Mouse (Mus musculus) hindbrain, postnatal 0 days (tissue): Measurements from ENCODE around the gene Gm47995. TPM values are rescaled to one million over a fixed set of nuclear protein-coding genes. Genes with fewer than 3 reads are reported as not detected.
"Not testable (repeated sequence)": the region's sequence is repeated elsewhere in the genome, so short reads cannot be mapped to it uniquely, and the experiment has no call there.

Experiments used
- ATAC-seq: fragments of 200-750 bp; cut with Nextera tagmentation; 2 replicates; pipeline ENCODE4 v1.8.0; 2017; ENCODE audit warnings: mild to moderate bottlenecking, moderate TSS enrichment, moderate library complexity
- DNase-seq: peaks from one replicate; pipeline ENCODE4 v3.0.0-alpha.2; 2015; ENCODE audit warnings: low spot score
- H3K27ac ChIP-seq: fragments of 300-500 bp; sonication (generic); 2 replicates; pipeline ENCODE4 v1.5.1; 2014; ENCODE audit warnings: mild to moderate bottlenecking
- H3K27me3 ChIP-seq: fragments of 300-500 bp; sonication (generic); 2 replicates; pipeline ENCODE4 v1.6.1; 2014; ENCODE audit warnings: low read length, mixed read lengths; ENCODE audit not compliant: insufficient read depth
- H3K36me3 ChIP-seq: fragments of 300-500 bp; sonication (generic); 2 replicates; pipeline ENCODE4 v1.6.1; 2014; ENCODE audit warnings: low read length, mixed read lengths; ENCODE audit not compliant: insufficient read depth
- H3K4me1 ChIP-seq: fragments of 300-500 bp; sonication (generic); 2 replicates; pipeline ENCODE4 v1.6.1; 2014; ENCODE audit warnings: antibody characterized with exemption, low read length, mixed read lengths; ENCODE audit not compliant: insufficient read depth
- H3K4me2 ChIP-seq: fragments of 300-500 bp; sonication (generic); 2 replicates; pipeline ENCODE4 v1.6.1; 2014; ENCODE audit warnings: low read depth, mild to moderate bottlenecking, low read length, moderate library complexity, mixed read lengths
- H3K4me3 ChIP-seq: fragments of 300-500 bp; sonication (generic); 2 replicates; pipeline ENCODE4 v1.5.1; 2014; ENCODE audit warnings: low read length
- H3K9ac ChIP-seq: fragments of 300-500 bp; sonication (generic); replicated peaks from 2 replicates; pipeline ENCODE4 v1.6.1; 2014; ENCODE audit warnings: mild to moderate bottlenecking, low read length, moderate library complexity, mixed read lengths
- H3K9me3 ChIP-seq: fragments of 300-500 bp; sonication (generic); 2 replicates; pipeline ENCODE4 v1.6.1; 2016; ENCODE audit warnings: low read length, mixed read lengths
- CTCF ChIP-seq: IDR thresholded peaks from 2 replicates; pipeline ENCODE4 v1.5.1; 2016; ENCODE audit warnings: antibody characterized with exemption, control low read depth, low read depth
- whole genome bisulfite sequencing: fragments of 180-500 bp; shearing (Covaris S2); extraction: QIAGEN DNeasy Blood & Tissue Kit; methylation state at CpG from one replicate; pipeline ENCODE4 v1.1.7; 2014; 5-methylcytosine and 5-hydroxymethylcytosine counted together
- polyA plus RNA-seq: library from polyadenylated mRNA; unstranded; fragments of >200 nt; fragmentation: Nextera tagmentation; extraction: Ambion mirVana; gene quantifications from 2 replicates; pipeline ENCODE4 v1.2.1, GENCODE M21; 2015
- total RNA-seq: library from RNA; depleted of rRNA; stranded (reverse); fragments of >200 nt; gene quantifications from 2 replicates; pipeline ENCODE4 v1.2.3, GENCODE M21; 2014

Gene Gm47995
- total and polyA plus RNA-seq, 2 experiments from 2014 or later: not detected

GRCm38 (mm10) chr1:151188469-151188868 is 9.8 kb upstream of the Gm47995 start:
- DNase-seq (no peak), ATAC-seq (no peak)
- no peak for TF ChIP-seq CTCF
- 94% methylated on average over 4 of the region's 4 CpGs for WGBS
- no peak overlapping the region for H3K9ac ChIP-seq
- no peak overlapping the region for H3K4me2 ChIP-seq
- H3K27me3 ChIP-seq: no peaks in the 10 kb centered on the region
- no peaks in the 10 kb centered on the region for H3K4me1 ChIP-seq
- H3K36me3 ChIP-seq: no peaks in the 10 kb centered on the region
- no peak overlapping the region for H3K27ac ChIP-seq
- no peak overlapping the region for H3K4me3 ChIP-seq
- H3K9me3 ChIP-seq: no peaks in the 10 kb centered on the region

GRCm38 (mm10) chr1:151192075-151192474 is 6.2 kb upstream of the Gm47995 start, which contains the start of gene Gm8947:
Gm8947 (plus strand) TSS chr1:151192376.
- not testable (repeated sequence) for H3K9ac ChIP-seq, H3K27me3 ChIP-seq, H3K9me3 ChIP-seq, H3K27ac ChIP-seq, DNase-seq, H3K4me3 ChIP-seq, H3K36me3 ChIP-seq, ATAC-seq, H3K4me1 ChIP-seq, H3K4me2 ChIP-seq
- no CpG with 5 or more reads among the region's 7 CpGs for WGBS

GRCm38 (mm10) chr1:151192739-151193138 is 5.5 kb upstream of the Gm47995 start:
- 93% methylated on average over 15 of the region's 15 CpGs for WGBS

GRCm38 (mm10) chr1:151195986-151196385 is 2.3 kb upstream of the Gm47995 start:
- H3K9ac ChIP-seq, DNase-seq, ATAC-seq, H3K9me3 ChIP-seq, H3K4me2 ChIP-seq, H3K4me3 ChIP-seq, H3K27ac ChIP-seq, H3K4me1 ChIP-seq, H3K36me3 ChIP-seq, H3K27me3 ChIP-seq: not testable (repeated sequence)
- 74% methylated on average over 4 of the region's 4 CpGs for WGBS

More at GRCm38 (mm10) chr1:151192739-151193138, 5.5 kb upstream of the Gm47995 start:
- H3K36me3 ChIP-seq, H3K4me1 ChIP-seq, H3K4me2 ChIP-seq, ATAC-seq, H3K4me3 ChIP-seq, H3K9me3 ChIP-seq, H3K27ac ChIP-seq, H3K9ac ChIP-seq, H3K27me3 ChIP-seq, DNase-seq: not testable (repeated sequence)

GRCm38 (mm10) chr1:151196690-151197089 is 1.6 kb upstream of the Gm47995 start:
- H3K9ac ChIP-seq, DNase-seq, H3K36me3 ChIP-seq, H3K27ac ChIP-seq, H3K9me3 ChIP-seq, H3K4me1 ChIP-seq, ATAC-seq, H3K4me3 ChIP-seq, H3K4me2 ChIP-seq, H3K27me3 ChIP-seq: not testable (repeated sequence)
- 92% methylated on average over 3 of the region's 3 CpGs for WGBS

- not testable (repeated sequence) for ATAC-seq, H3K4me1 ChIP-seq, H3K36me3 ChIP-seq, H3K9ac ChIP-seq, H3K4me2 ChIP-seq, H3K27ac ChIP-seq, H3K4me3 ChIP-seq, DNase-seq, H3K27me3 ChIP-seq, H3K9me3 ChIP-seq
Observed at GRCm38 (mm10) chr1:151200620-151201019, 2.4 kb downstream of the Gm47995 start.

GRCm38 (mm10) chr1:151202771-151203170 is 4.5 kb downstream of the Gm47995 start:
- not testable (repeated sequence) for H3K4me3 ChIP-seq, DNase-seq, ATAC-seq, H3K36me3 ChIP-seq, H3K27ac ChIP-seq, H3K4me1 ChIP-seq, H3K27me3 ChIP-seq, H3K9ac ChIP-seq, H3K4me2 ChIP-seq, H3K9me3 ChIP-seq
- WGBS: 48% methylated on average over 3 of the region's 5 CpGs

GRCm38 (mm10) chr1:151203818-151204217 is 5.6 kb downstream of the Gm47995 start, which contains the start of gene 3110040M04Rik:
3110040M04Rik (plus strand) TSS chr1:151204121.
- DNase-seq, H3K27me3 ChIP-seq, H3K9me3 ChIP-seq, H3K9ac ChIP-seq, H3K36me3 ChIP-seq, H3K4me2 ChIP-seq, H3K4me3 ChIP-seq, H3K27ac ChIP-seq, H3K4me1 ChIP-seq, ATAC-seq: not testable (repeated sequence)
- no CpG with 5 or more reads among the region's 6 CpGs for WGBS

- 65% methylated on average over 2 of the region's 5 CpGs for WGBS
- H3K27me3 ChIP-seq, DNase-seq, H3K4me3 ChIP-seq, H3K4me1 ChIP-seq, H3K9ac ChIP-seq, H3K27ac ChIP-seq, H3K9me3 ChIP-seq, H3K36me3 ChIP-seq, H3K4me2 ChIP-seq, ATAC-seq: not testable (repeated sequence)
Observed at GRCm38 (mm10) chr1:151208493-151208892, 10.2 kb downstream of the Gm47995 start.

- not testable (repeated sequence) for H3K9ac ChIP-seq, H3K4me3 ChIP-seq, DNase-seq, H3K4me2 ChIP-seq, H3K9me3 ChIP-seq, H3K36me3 ChIP-seq, H3K27me3 ChIP-seq, H3K4me1 ChIP-seq, H3K27ac ChIP-seq, ATAC-seq
Observed at GRCm38 (mm10) chr1:151208944-151209343, 10.7 kb downstream of the Gm47995 start.
